Mouse (Mus musculus) spleen, postnatal 14 days (tissue): ENCODE measurements around the gene Ptprb.

Experiments
- DNase-seq, 2 experiments: peaks; one replicate each; pipeline ENCODE4 v3.0.0; 2021 to 2022; ENCODE audit warnings: low spot score in 2 of 2

Ptprb gene

DNA sequence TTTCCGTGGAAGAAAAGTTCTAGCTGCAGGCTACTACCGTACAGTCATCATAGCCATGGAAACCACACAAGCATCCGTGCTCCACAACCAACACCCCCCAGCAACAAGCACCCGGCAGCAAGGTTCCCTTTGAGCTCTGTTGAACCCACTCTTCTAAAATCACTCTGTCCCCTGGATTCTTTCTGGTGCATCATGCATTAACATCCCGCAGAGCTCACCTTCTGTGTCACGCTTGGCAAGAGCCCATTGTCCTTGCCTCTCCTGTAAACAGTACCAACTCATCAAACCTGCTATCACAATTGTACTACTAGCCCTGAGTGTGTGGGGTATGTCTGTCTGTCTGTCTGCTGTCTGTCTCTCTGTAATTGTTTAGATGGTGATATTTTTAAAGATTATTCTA lies 98.8 kb downstream of the Ptprb start:
- DNase-seq = no peak

- DNase-seq = no peak
These were observed 101.5 kb downstream of the Ptprb start for GRCm38 (mm10) chr10:116376853-116377252.

- DNase-seq = no peak
These were observed 107.7 kb downstream of the Ptprb start for GRCm38 (mm10) chr10:116382826-116383685.

- no peak for DNase-seq
These were observed 109.1 kb downstream of the Ptprb start for GRCm38 (mm10) chr10:116384401-116384800.

GRCm38 (mm10) chr10:116386391-116386885 lies 111.1 kb downstream of the Ptprb start:
- no peak for DNase-seq

DNA sequence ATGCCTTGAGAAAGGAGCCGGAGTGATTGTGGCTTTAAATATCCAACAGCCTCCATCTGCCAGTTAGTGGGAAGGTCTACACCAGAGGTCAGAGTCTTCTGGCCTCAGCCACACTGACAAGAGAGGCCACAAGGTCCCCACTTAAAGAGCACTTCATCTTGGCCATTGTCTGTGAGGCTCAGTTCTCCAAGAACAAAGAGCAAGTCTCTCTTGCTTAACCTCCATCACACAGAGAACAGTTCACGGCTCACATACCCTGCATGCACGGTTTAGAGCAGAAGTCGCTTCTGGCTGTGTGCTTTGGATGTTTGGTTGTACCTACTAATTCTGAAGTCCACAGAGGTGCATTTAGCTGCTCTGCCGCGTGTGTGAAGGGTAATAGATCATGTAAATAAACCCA lies 113.5 kb downstream of the Ptprb start:
- DNase-seq = no peak

- no peak for DNase-seq
These were observed 118.6 kb downstream of the Ptprb start for GRCm38 (mm10) chr10:116393790-116394475.

- no peak for DNase-seq
These were observed 119.3 kb downstream of the Ptprb start for GRCm38 (mm10) chr10:116394585-116394984.

DNA sequence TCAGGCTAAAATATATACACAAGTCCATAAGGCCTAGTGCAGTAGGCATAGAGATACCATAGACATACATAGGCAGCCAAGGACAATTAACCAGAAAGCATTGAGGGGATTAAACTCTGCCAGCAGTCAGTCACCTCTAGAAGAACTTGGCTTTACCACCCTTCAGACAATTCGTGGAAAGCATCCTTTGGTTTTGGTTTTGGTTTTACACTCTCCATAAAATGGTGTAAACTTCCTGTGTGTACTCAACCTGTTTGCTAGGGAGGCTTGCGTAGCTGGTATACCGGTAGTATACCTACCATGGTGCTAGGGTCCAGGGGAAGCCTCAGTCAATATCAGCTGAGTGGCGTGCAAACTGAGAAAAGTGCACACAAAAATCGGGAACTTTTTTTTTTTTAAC lies 121.0 kb downstream of the Ptprb start:
- DNase-seq = no peak

GRCm38 (mm10) chr10:116396966-116397365 lies 121.6 kb downstream of the Ptprb start:
- DNase-seq = no peak

DNA sequence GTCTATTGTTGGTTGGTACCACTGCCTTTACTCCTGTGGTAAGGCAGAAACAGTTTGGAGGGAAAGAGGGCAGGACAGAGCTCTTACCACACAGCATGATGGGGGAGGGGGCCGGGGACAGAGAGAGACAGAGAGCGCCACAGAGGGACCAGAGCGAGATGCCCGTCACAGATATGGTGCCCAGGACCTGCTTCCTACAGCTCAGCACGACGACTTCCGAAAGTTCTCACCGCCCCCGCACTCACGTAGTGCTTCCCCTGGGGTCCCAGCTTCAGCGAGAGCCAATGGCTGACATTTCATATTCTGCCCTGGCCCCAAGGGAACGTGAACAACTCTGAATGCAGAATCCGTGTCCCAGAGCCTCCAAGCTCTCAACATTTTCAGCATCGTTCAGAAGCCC lies 122.2 kb downstream of the Ptprb start:
- DNase-seq = no peak

DNA sequence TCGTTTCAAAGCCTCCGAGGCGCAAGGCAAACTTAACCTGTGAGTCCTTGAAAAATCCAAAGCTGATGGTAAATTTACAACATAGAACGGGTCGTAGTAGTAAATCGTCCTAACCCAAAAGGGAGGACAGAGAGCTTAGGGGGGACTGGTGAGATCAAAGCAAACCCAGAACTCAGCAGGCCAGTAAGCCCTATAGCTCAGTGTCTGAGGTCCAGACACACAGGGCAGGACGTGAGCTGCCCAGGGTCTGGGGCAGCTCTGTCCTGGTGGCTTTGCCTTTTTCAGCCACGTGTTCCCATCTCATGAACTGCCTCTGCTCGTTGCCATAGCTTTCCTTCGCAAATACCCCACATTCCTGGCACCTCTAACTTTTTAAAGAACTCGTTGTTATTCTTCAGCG lies 122.7 kb downstream of the Ptprb start:
- no peak for DNase-seq

GRCm38 (mm10) chr10:116402742-116403425 lies 127.6 kb downstream of the Ptprb start:
- no peak for DNase-seq

GRCm38 (mm10) chr10:116403679-116404078 lies 128.4 kb downstream of the Ptprb start:
- DNase-seq = no peak

DNA sequence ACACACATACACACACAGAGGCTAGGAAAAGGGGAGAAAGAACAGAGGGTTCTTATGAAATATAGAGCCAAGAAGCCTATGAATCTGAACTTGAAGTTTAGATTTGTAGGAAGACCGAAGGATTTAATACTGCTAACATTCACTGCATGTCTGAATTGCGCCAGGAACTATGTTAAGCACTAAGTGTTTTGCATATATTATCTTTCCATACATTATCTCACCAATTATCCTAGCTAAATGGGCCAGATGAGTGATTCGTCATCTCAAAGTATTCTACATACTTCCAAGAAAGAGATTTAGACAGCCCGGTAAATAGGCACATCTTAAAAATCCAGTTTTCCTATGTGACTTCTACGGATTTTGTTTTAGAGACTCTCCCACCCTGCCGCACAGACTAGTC lies 129.7 kb downstream of the Ptprb start:
- DNase-seq = no peak

- DNase-seq = no peak
These were observed 132.5 kb downstream of the Ptprb start for GRCm38 (mm10) chr10:116407684-116408359.

DNA sequence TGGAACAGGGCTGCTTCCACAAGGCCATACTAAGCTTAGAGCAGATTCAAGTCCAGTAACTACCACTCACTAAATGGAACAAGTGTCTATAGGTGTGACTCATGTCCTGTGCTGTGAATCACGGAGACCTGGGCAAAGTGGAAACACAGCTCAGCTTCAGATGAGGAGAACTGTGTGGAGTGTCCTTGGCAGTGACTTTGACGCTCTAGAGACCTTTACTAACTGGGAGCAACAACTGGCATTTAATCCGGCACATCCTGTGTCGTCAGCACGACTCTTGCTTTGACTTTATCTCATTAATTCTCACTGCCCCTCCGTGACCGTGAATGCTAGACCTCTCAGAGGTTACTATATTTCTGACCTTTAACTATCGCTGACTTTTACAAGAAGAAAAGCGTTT lies 135.5 kb downstream of the Ptprb start:
- DNase-seq = no peak

GRCm38 (mm10) chr10:116416142-116416541 lies 140.8 kb downstream of the Ptprb start:
- no peak for DNase-seq

DNA sequence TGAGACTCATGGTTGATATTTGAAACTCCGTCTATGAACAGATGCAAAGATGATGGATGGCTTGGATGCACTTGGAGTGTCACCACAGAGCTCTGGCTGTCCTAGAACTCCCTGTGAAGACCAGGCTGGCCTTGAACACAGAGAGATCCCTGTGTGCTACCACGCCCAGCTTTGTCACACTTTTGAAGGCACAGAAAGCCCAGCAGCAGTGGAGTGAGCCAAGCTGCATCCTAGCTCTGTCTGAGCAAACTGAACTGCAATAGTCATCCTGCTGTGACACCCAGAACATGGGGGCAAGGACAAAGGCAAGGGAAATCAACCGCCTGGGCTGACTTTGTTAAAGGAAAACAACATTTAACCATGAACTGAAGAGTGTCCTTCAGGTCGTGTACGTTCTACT lies 141.4 kb downstream of the Ptprb start:
- no peak for DNase-seq

- no peak for DNase-seq
These were observed 142.9 kb downstream of the Ptprb start for GRCm38 (mm10) chr10:116418121-116418726.

- DNase-seq = no peak
These were observed 145.7 kb downstream of the Ptprb start for GRCm38 (mm10) chr10:116420976-116421375.
